Mouse (Mus musculus): ENCODE measurements around the gene Scn8a.

DNA sequence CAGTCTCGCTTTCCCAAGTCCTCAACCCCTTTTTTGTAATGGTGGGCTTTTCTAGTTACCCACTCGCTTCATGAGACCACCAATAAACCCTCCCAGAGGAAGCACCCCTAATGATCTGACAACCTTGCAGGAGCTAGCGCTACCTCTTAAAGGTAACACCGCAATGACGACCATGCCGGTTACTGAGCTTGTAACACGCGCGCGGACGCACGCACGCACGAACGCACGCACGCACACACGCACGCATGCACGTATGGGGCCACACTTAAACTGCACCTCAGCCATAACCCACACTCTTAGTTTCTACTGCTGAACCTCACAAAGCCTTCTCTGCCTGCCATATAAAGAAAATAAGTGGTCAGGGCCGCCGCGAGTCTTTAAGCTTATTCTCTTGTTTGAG, 26.8 kb downstream of the Scn8a start:
- no peak for TF ChIP-seq CTCF (IDR thresholded peaks at IDR 0.05)
- TF ChIP-seq EP300 (IDR thresholded peaks at IDR 0.05): no peak

Data from lung, postnatal 0 days (tissue).